Mouse (Mus musculus): Measurements from ENCODE around the gene Kdr. TPM values are rescaled to one million over a fixed set of nuclear protein-coding genes. Genes with fewer than 3 reads are reported as not detected.

Kdr gene
- polyA plus RNA-seq, 1 experiment from 2014 or later = 69.4 TPM

DNA sequence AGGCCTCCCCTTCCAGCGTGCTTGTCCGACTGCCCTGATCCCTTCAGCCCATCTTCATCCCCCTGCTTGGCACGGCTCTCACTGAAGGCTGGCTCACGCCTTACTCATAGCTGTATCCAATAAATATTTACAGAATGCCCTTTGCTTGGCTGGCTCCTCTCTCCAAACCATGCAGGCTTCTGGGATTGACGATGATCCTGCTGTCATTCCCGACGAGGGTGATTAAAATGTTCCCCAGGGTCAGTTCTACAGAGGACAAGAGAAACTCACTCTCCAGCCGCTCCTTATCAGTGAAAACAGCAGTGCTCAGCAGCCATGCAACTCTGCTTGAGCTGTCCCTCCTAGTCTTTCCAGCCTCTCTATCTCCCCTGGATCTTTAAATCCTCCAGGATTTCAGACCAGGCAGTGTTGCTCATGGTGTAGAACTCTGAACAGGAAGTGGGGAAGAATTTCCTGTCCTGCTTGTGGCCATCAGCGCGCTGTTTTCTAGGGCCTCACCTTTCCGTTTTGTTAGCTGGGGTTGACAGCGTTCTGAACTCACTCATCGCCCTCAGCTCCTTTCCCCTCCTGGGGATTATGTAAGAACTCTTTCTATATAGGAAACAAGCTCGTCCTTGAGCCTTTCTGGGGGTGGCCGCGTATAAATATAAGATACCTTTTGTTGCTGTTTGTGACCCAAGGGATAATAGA, 77.9 kb downstream of the Kdr start:
- no peak overlapping the region for H3K9ac ChIP-seq (ENCODE audit: low read length)
- no peak overlapping the region for H3K4me3 ChIP-seq (ENCODE audit: low read length)
- no peaks in the 10 kb centered on the region for H3K9me3 ChIP-seq (ENCODE audit: control insufficient read depth, low read length)
- peaks cover 7% of the 10 kb centered on the region; the same call in 1 of the 2 replicates for H3K4me1 ChIP-seq (replicated peaks; ENCODE audit: control insufficient read depth, insufficient read depth, low read length)
- 22% methylated on average over 16 of the region's 16 CpGs for WGBS
- H3K27me3 ChIP-seq (ENCODE audit: control insufficient read depth, insufficient read depth, low read depth, low read length) = no peaks in the 10 kb centered on the region
- H3K4me2 ChIP-seq (ENCODE audit: low read depth, low read length) = no peak overlapping the region
- peak overlapping the region; percentile 40 for H3K27ac ChIP-seq (ENCODE audit: low read length)
- no peaks in the 10 kb centered on the region for H3K36me3 ChIP-seq (ENCODE audit: control insufficient read depth, insufficient read depth, low read length)
- peak; percentile 64 for ATAC-seq (ENCODE audit: low read depth)

DNA sequence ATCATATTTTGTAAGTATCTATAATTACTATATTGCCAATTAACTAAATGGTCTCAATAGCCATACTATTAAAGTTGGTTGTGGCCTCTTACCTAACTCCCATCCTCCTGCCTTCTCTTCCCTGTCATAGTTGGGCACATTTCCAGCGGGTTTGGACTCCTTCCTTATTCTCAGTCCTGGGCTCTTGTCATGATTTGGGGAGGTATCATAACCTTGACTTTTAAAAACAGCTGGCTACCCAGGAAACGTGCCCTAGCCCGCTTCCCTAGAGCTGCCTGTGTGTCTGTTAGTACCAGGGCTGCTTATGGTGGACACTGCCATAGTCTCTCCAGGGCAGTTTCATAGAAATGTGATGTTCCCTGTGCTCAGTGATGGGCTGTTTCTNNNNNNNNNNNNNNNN, 82.9 kb downstream of the Kdr start:
- Histone ChIP-seq H3K27ac (ENCODE audit: low read length) (no peak overlapping the region), H3K4me3 (ENCODE audit: low read length) (no peak overlapping the region), H3K27me3 (ENCODE audit: control insufficient read depth, insufficient read depth, low read depth, low read length) (no peaks in the 10 kb centered on the region), H3K36me3 (ENCODE audit: control insufficient read depth, insufficient read depth, low read length) (no peaks in the 10 kb centered on the region), H3K9ac (ENCODE audit: low read length) (no peak overlapping the region), H3K4me1 (replicated peaks; ENCODE audit: control insufficient read depth, insufficient read depth, low read length) (0 out of 2 replicates have a peak, but pooled peaks cover 5% of the 10 kb centered on the region), H3K4me2 (ENCODE audit: low read depth, low read length) (no peak overlapping the region), H3K9me3 (ENCODE audit: control insufficient read depth, low read length) (no peaks in the 10 kb centered on the region)
- no peak for ATAC-seq (ENCODE audit: low read depth)
- 85% methylated on average over 3 of the region's 3 CpGs for WGBS

DNA sequence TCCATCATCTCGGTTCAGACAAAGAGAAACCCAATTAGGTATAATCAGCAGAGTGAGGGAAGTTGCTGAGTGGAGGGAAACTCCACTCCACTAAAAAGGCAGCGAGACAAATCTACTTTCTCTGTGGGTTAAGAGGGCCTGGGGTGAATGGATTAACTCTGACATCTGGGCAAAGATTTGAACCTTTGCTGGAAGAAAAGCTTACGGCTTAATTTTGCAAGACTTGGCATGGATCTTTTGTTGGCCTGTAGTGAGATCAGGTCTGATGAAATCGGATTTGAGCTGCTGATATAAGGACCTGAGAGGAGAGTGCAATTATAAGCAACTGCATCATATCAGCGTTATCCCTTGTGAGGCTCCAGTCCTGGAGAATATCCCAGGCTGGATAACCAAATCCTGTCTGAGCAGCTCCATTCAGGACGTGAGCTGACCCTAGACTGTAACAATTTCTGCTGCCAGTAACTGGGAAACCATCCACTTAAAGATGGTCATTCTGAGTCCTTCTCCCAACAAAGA, 85.2 kb downstream of the Kdr start:
- Histone ChIP-seq H3K4me1 (replicated peaks; ENCODE audit: control insufficient read depth, insufficient read depth, low read length) (0 out of 2 replicates have a peak, but pooled peaks cover 2% of the 10 kb centered on the region), H3K4me2 (ENCODE audit: low read depth, low read length) (no peak overlapping the region), H3K4me3 (ENCODE audit: low read length) (no peak overlapping the region), H3K9me3 (ENCODE audit: control insufficient read depth, low read length) (no peaks in the 10 kb centered on the region), H3K27ac (ENCODE audit: low read length) (no peak overlapping the region), H3K9ac (ENCODE audit: low read length) (no peak overlapping the region), H3K36me3 (ENCODE audit: control insufficient read depth, insufficient read depth, low read length) (no peaks in the 10 kb centered on the region), H3K27me3 (ENCODE audit: control insufficient read depth, insufficient read depth, low read depth, low read length) (no peaks in the 10 kb centered on the region)
- no peak for ATAC-seq (ENCODE audit: low read depth)
- WGBS = 58% methylated on average over 6 of the region's 6 CpGs

Small RNA genes within 50 kb of the gene (microRNA-seq; reads per million reads assigned to microRNA genes)
- gene Gm25374 = not detected

Other genes starting within 250 kb of the Kdr start
- 45.8 and 46.5 TPM in 2 replicates for gene Srd5a3, start 161.8 kb upstream of the Kdr start, polyA plus RNA-seq (2015; fragmentation: Nextera tagmentation; extraction: Ambion mirVana)
- 87.9 and 89.3 TPM in 2 replicates for gene Tmem165, start 205.4 kb upstream of the Kdr start, polyA plus RNA-seq (2015; fragmentation: Nextera tagmentation; extraction: Ambion mirVana)

All from lung, embryonic 16.5 days (tissue).